Mouse (Mus musculus) forebrain, embryonic 13.5 days (tissue): ENCODE results near the gene Tmem94. TPM values are rescaled to one million over a fixed set of nuclear protein-coding genes. Genes with fewer than 3 reads are reported as not detected.

ENCODE experiments used
- ATAC-seq: fragments of 200-750 bp; cut with Nextera tagmentation; 2 replicates; pipeline ENCODE4 v1.8.0; 2017
- H3K27ac ChIP-seq: fragments of 300-500 bp; sonication (generic); 2 replicates; pipeline ENCODE4 v1.5.1; 2015; ENCODE audit warnings: inconsistent platforms, mild to moderate bottlenecking, moderate library complexity
- H3K27me3 ChIP-seq: fragments of 300-500 bp; sonication (generic); 2 replicates; pipeline ENCODE4 v1.6.1; 2015; ENCODE audit warnings: mild to moderate bottlenecking, inconsistent platforms
- H3K36me3 ChIP-seq: fragments of 300-500 bp; sonication (generic); 2 replicates; pipeline ENCODE4 v1.6.1; 2015; ENCODE audit warnings: mild to moderate bottlenecking, inconsistent platforms; ENCODE audit not compliant: poor library complexity, severe bottlenecking
- H3K4me1 ChIP-seq: fragments of 300-500 bp; sonication (generic); 2 replicates; pipeline ENCODE4 v1.6.1; 2015; ENCODE audit warnings: inconsistent platforms
- H3K4me2 ChIP-seq: fragments of 300-500 bp; sonication (generic); 2 replicates; pipeline ENCODE4 v1.6.1; 2015; ENCODE audit warnings: inconsistent platforms, mild to moderate bottlenecking, moderate library complexity
- H3K4me3 ChIP-seq: fragments of 300-500 bp; sonication (generic); 2 replicates; pipeline ENCODE4 v1.5.1; 2015; ENCODE audit warnings: mild to moderate bottlenecking, inconsistent platforms
- H3K9ac ChIP-seq: fragments of 300-500 bp; sonication (generic); 2 replicates; pipeline ENCODE4 v1.6.1; 2015; ENCODE audit warnings: mild to moderate bottlenecking, inconsistent platforms
- H3K9me3 ChIP-seq: fragments of 300-500 bp; sonication (generic); replicated peaks from 2 replicates; pipeline ENCODE4 v1.6.1; 2016; ENCODE audit warnings: inconsistent platforms
- WGBS: fragments of 180-500 bp; shearing (Covaris S2); methylation state at CpG from one replicate; pipeline ENCODE4 v1.1.7; 2015; 5-methylcytosine and 5-hydroxymethylcytosine counted together
- microRNA-seq: library from miRNA; unstranded; fragments of <30 nt; microRNA quantifications from one replicate; pipeline ENCODE4, GENCODE M21; 2016
- polyA plus RNA-seq: library from polyadenylated mRNA; unstranded; fragments of >200 nt; fragmentation: Nextera tagmentation; extraction: Ambion mirVana; gene quantifications from 2 replicates; pipeline ENCODE4 v1.2.1, GENCODE M21; 2015

The Tmem94 gene
- polyA plus RNA-seq, 1 experiment from 2014 or later, result 28.0 TPM

GRCm38 (mm10) chr11:115839732-115840131 is 74.5 kb downstream of the Tmem94 start:
- Histone ChIP-seq H3K4me1 (0 out of 2 replicates have a peak, but pooled peaks cover 6% of the 10 kb centered on the region), H3K27ac (no peak overlapping the region), H3K27me3 (no peaks in the 10 kb centered on the region), H3K4me2 (no peak overlapping the region), H3K9me3 (no peaks in the 10 kb centered on the region), H3K36me3 (no peaks in the 10 kb centered on the region), H3K4me3 (no peak overlapping the region), H3K9ac (no peak overlapping the region)
- ATAC-seq, result no peak
- 60% methylated on average over 3 of the region's 3 CpGs for WGBS

GRCm38 (mm10) chr11:115841044-115841443 is 75.8 kb downstream of the Tmem94 start:
- ATAC-seq, result no peak
- no peak overlapping the region for H3K9ac ChIP-seq
- H3K27me3 ChIP-seq, result no peaks in the 10 kb centered on the region
- H3K4me1 ChIP-seq, result no peaks in the 10 kb centered on the region
- H3K4me3 ChIP-seq, result no peak overlapping the region
- 91% methylated on average over 6 of the region's 6 CpGs for WGBS
- no peaks in the 10 kb centered on the region for H3K9me3 ChIP-seq
- H3K36me3 ChIP-seq, result no peaks in the 10 kb centered on the region
- no peak overlapping the region for H3K4me2 ChIP-seq
- no peak overlapping the region for H3K27ac ChIP-seq

- no peaks in the 10 kb centered on the region for H3K27me3 ChIP-seq
- H3K36me3 ChIP-seq, result no peaks in the 10 kb centered on the region
- WGBS, result 36% methylated on average over 6 of the region's 6 CpGs
- H3K27ac ChIP-seq, result no peak overlapping the region
- no peak overlapping the region for H3K9ac ChIP-seq
- H3K9me3 ChIP-seq, result no peaks in the 10 kb centered on the region
- no peak for ATAC-seq
- H3K4me2 ChIP-seq, result no peak overlapping the region
- no peak overlapping the region for H3K4me3 ChIP-seq
- H3K4me1 ChIP-seq, result no peaks in the 10 kb centered on the region
Measured at GRCm38 (mm10) chr11:115841961-115842550, 76.8 kb downstream of the Tmem94 start.

- 80% methylated on average over 11 of the region's 14 CpGs for WGBS
- no peak overlapping the region for H3K27ac ChIP-seq
- H3K36me3 ChIP-seq, result no peaks in the 10 kb centered on the region
- no peak overlapping the region for H3K4me3 ChIP-seq
- H3K9me3 ChIP-seq, result no peaks in the 10 kb centered on the region
- no peaks in the 10 kb centered on the region for H3K4me1 ChIP-seq
- no peak overlapping the region for H3K4me2 ChIP-seq
- H3K9ac ChIP-seq, result no peak overlapping the region
- H3K27me3 ChIP-seq, result no peaks in the 10 kb centered on the region
- no peak for ATAC-seq
Measured at GRCm38 (mm10) chr11:115843141-115843890, 78.1 kb downstream of the Tmem94 start.

GRCm38 (mm10) chr11:115843891-115844239 is 78.6 kb downstream of the Tmem94 start:
- WGBS, result 92% methylated on average over 5 of the region's 5 CpGs
- Histone ChIP-seq H3K4me3 (no peak overlapping the region), H3K4me2 (no peak overlapping the region), H3K36me3 (no peaks in the 10 kb centered on the region), H3K9ac (no peak overlapping the region), H3K27me3 (no peaks in the 10 kb centered on the region), H3K27ac (no peak overlapping the region), H3K4me1 (no peaks in the 10 kb centered on the region), H3K9me3 (no peaks in the 10 kb centered on the region)
- ATAC-seq, result no peak

- WGBS, result 66% methylated on average over 8 of the region's 8 CpGs
Measured at GRCm38 (mm10) chr11:115844240-115844639, 79.0 kb downstream of the Tmem94 start.

GRCm38 (mm10) chr11:115845819-115846218 is 80.6 kb downstream of the Tmem94 start:
- 94% methylated on average over 2 of the region's 2 CpGs for WGBS

More at GRCm38 (mm10) chr11:115844240-115844639, 79.0 kb downstream of the Tmem94 start:
- Histone ChIP-seq H3K36me3 (no peaks in the 10 kb centered on the region), H3K4me1 (no peaks in the 10 kb centered on the region), H3K4me3 (no peak overlapping the region), H3K9me3 (no peaks in the 10 kb centered on the region), H3K4me2 (no peak overlapping the region), H3K27ac (no peak overlapping the region), H3K9ac (no peak overlapping the region), H3K27me3 (no peaks in the 10 kb centered on the region)
- no peak for ATAC-seq

More at GRCm38 (mm10) chr11:115845819-115846218, 80.6 kb downstream of the Tmem94 start:
- H3K9ac ChIP-seq, result no peak overlapping the region
- H3K27me3 ChIP-seq, result no peaks in the 10 kb centered on the region
- H3K9me3 ChIP-seq, result no peaks in the 10 kb centered on the region
- H3K4me3 ChIP-seq, result no peak overlapping the region
- H3K27ac ChIP-seq, result no peak overlapping the region
- no peak for ATAC-seq
- H3K36me3 ChIP-seq, result no peaks in the 10 kb centered on the region
- no peaks in the 10 kb centered on the region for H3K4me1 ChIP-seq
- no peak overlapping the region for H3K4me2 ChIP-seq

Small RNA genes within 50 kb of the gene (microRNA-seq; reads per million reads assigned to microRNA genes)
- not detected for gene Mir5621

Other genes with a start within 250 kb of the Tmem94 start
- gene Sumo2, start 229.2 kb upstream of the Tmem94 start, polyA plus RNA-seq, result 1,485 and 1,571 TPM in 2 replicates
- 161 and 179 TPM in 2 replicates for gene Nup85, start 201.0 kb upstream of the Tmem94 start, polyA plus RNA-seq
- 81.6 and 87.1 TPM in 2 replicates for gene Mrps7, start 161.5 kb upstream of the Tmem94 start, polyA plus RNA-seq
- gene Gga3, start 161.4 kb upstream of the Tmem94 start, polyA plus RNA-seq, result 23.6 and 29.8 TPM in 2 replicates
- 12.4 and 13.4 TPM in 2 replicates for gene Mif4gd, start 152.5 kb upstream of the Tmem94 start, polyA plus RNA-seq
- gene Slc25a19, start 137.1 kb upstream of the Tmem94 start, polyA plus RNA-seq, result 37.6 and 37.8 TPM in 2 replicates
- 137 and 139 TPM in 2 replicates for gene Grb2, start 56.8 kb upstream of the Tmem94 start, polyA plus RNA-seq
- 10.7 and 13.3 TPM in 2 replicates for gene Caskin2, start 48.2 kb downstream of the Tmem94 start, polyA plus RNA-seq
- gene Tsen54, start 49.3 kb downstream of the Tmem94 start, polyA plus RNA-seq, result 23.2 and 23.9 TPM in 2 replicates
- 0.68 and 1.2 TPM in 2 replicates for gene Llgl2, start 58.6 kb downstream of the Tmem94 start, polyA plus RNA-seq
- gene Myo15b, start 93.0 kb downstream of the Tmem94 start, polyA plus RNA-seq, result 0.21 TPM in 1 of 2 replicates, not detected in the other
- 1.4 and 1.5 TPM in 2 replicates for gene Smim5, start 134.5 kb downstream of the Tmem94 start, polyA plus RNA-seq
- 0.80 and 0.86 TPM in 2 replicates for gene Smim6, start 146.6 kb downstream of the Tmem94 start, polyA plus RNA-seq
- gene Sap30bp, start 167.8 kb downstream of the Tmem94 start, polyA plus RNA-seq, result 56.1 and 62.4 TPM in 2 replicates
- 24.4 and 29.6 TPM in 2 replicates for gene Recql5, start 168.0 kb downstream of the Tmem94 start, polyA plus RNA-seq
- gene Itgb4, start 209.3 kb downstream of the Tmem94 start, polyA plus RNA-seq, result 0.21 and 0.38 TPM in 2 replicates
- 74.8 and 86.1 TPM in 2 replicates for gene Galk1, start 247.3 kb downstream of the Tmem94 start, polyA plus RNA-seq